Mouse (Mus musculus) liver, embryonic 11.5 days (tissue): ENCODE data around the gene Akap7. TPM values are rescaled to one million over a fixed set of nuclear protein-coding genes. Genes with fewer than 3 reads are reported as not detected.
"Not testable (repeated sequence)": the region's sequence is repeated elsewhere in the genome, so short reads cannot be mapped to it uniquely, and the experiment has no call there.

Source experiments
- ATAC-seq: fragments of 200-750 bp; cut with Nextera tagmentation; replicated peaks from 2 replicates; pipeline ENCODE4 v1.8.0; 2017; ENCODE audit warnings: moderate number of reproducible peaks, mild to moderate bottlenecking, moderate TSS enrichment, moderate library complexity; ENCODE audit not compliant: low FRiP score
- DNase-seq: peaks from one replicate; pipeline ENCODE4 v3.0.0-alpha.2; 2017; ENCODE audit warnings: low spot score
- H3K27ac ChIP-seq: fragments of 300-500 bp; sonication (generic); 2 replicates; pipeline ENCODE4 v1.5.1; 2014; ENCODE audit warnings: mild to moderate bottlenecking, low read depth, low read length, control low read depth
- H3K27me3 ChIP-seq: fragments of 300-500 bp; sonication (generic); replicated peaks from 2 replicates; pipeline ENCODE4 v1.6.1; 2014; ENCODE audit warnings: low read length, mixed read lengths; ENCODE audit not compliant: control insufficient read depth, insufficient read depth
- H3K36me3 ChIP-seq: fragments of 300-500 bp; sonication (generic); 2 replicates; pipeline ENCODE4 v1.6.1; 2014; ENCODE audit warnings: mild to moderate bottlenecking, low read length, moderate library complexity, mixed read lengths; ENCODE audit not compliant: control insufficient read depth, insufficient read depth
- H3K4me1 ChIP-seq: fragments of 300-500 bp; sonication (generic); replicated peaks from 2 replicates; pipeline ENCODE4 v1.6.1; 2014; ENCODE audit warnings: low read length, mixed read lengths; ENCODE audit not compliant: control insufficient read depth, insufficient read depth
- H3K4me2 ChIP-seq: fragments of 300-500 bp; sonication (generic); 2 replicates; pipeline ENCODE4 v1.6.1; 2014; ENCODE audit warnings: mild to moderate bottlenecking, control low read depth, moderate library complexity
- H3K4me3 ChIP-seq: fragments of 300-500 bp; sonication (generic); 2 replicates; pipeline ENCODE4 v1.5.1; 2014; ENCODE audit warnings: low read depth, low read length, control low read depth
- H3K9ac ChIP-seq: fragments of 300-500 bp; sonication (generic); 2 replicates; pipeline ENCODE4 v1.6.1; 2014; ENCODE audit warnings: low read depth, low read length, control low read depth
- H3K9me3 ChIP-seq: fragments of 300-500 bp; sonication (generic); 2 replicates; pipeline ENCODE4 v1.6.1; 2016; ENCODE audit warnings: low read length, inconsistent platforms, mixed read lengths; ENCODE audit not compliant: control insufficient read depth
- WGBS: fragments of 180-500 bp; shearing (Covaris S2); extraction: QIAGEN DNeasy Blood & Tissue Kit; methylation state at CpG from one replicate; pipeline ENCODE4 v1.1.7; 2014; 5-methylcytosine and 5-hydroxymethylcytosine counted together
- polyA plus RNA-seq: library from polyadenylated mRNA; unstranded; fragments of >200 nt; fragmentation: Nextera tagmentation; extraction: Ambion mirVana; gene quantifications from 2 replicates; pipeline ENCODE4 v1.2.1, GENCODE M21; 2014

Akap7 gene
- polyA plus RNA-seq, 1 experiment from 2014 or later = 21.6 TPM

- H3K4me1 ChIP-seq = no peaks in the 10 kb centered on the region; the same call in 1 of the 2 replicates
- no peaks in the 10 kb centered on the region for H3K9me3 ChIP-seq
- no peaks in the 10 kb centered on the region; the same call in 1 of the 2 replicates for H3K27me3 ChIP-seq
- H3K4me2 ChIP-seq = peak overlapping the region; percentile 75; the same call in 1 of the 2 replicates
- WGBS = 74% methylated on average over 7 of the region's 7 CpGs
- H3K27ac ChIP-seq = no peak overlapping the region
- H3K4me3 ChIP-seq = no peak overlapping the region
- DNase-seq = no peak
- H3K9ac ChIP-seq = no peak overlapping the region
- ATAC-seq = no peak
- H3K36me3 ChIP-seq = no peaks in the 10 kb centered on the region
Observed at GRCm38 (mm10) chr10:25200691-25201090, 107.0 kb downstream of the Akap7 start.

- no peak overlapping the region for H3K27ac ChIP-seq
- H3K36me3 ChIP-seq = no peaks in the 10 kb centered on the region
- DNase-seq = peak; percentile 42
- 13% methylated on average over 32 of the region's 32 CpGs for WGBS
- ATAC-seq = no peak
- peak overlapping the region; percentile 53 for H3K9ac ChIP-seq
- H3K4me2 ChIP-seq = peak overlapping the region; percentile 75
- no peaks in the 10 kb centered on the region; the same call in 1 of the 2 replicates for H3K4me1 ChIP-seq
- H3K27me3 ChIP-seq = no peaks in the 10 kb centered on the region; the same call in 1 of the 2 replicates
- H3K9me3 ChIP-seq = no peaks in the 10 kb centered on the region
- peak overlapping the region; percentile 41 for H3K4me3 ChIP-seq
Observed at GRCm38 (mm10) chr10:25199510-25200353, 107.9 kb downstream of the Akap7 start.

DNA sequence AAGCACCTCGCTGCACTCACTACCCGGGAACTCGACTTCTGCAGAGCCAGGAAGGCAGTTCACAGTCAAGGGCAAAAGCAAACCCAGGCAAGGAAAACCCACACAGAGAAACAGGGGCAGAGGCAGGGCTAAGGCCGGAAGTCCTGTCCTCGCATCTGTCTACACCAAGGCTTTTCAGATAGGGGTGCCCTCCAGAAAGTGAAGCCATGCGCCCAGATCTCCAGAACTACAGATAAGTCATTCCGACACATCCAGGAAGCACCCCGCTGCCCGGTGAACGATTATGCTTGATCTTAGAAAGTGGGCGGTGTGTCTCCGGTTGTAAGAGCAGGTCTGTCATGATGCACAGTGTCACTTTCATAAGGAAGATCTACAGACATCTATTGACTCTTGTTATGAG, 109.1 kb downstream of the Akap7 start:
- H3K4me2 ChIP-seq = peak overlapping the region; percentile 22
- no peak for DNase-seq
- no peak overlapping the region for H3K27ac ChIP-seq
- no peak overlapping the region for H3K4me3 ChIP-seq
- H3K27me3 ChIP-seq = no peaks in the 10 kb centered on the region; the same call in 1 of the 2 replicates
- 60% methylated on average over 12 of the region's 12 CpGs for whole genome bisulfite sequencing
- H3K9ac ChIP-seq = no peak overlapping the region
- no peaks in the 10 kb centered on the region for H3K9me3 ChIP-seq
- H3K36me3 ChIP-seq = no peaks in the 10 kb centered on the region
- ATAC-seq = no peak
- H3K4me1 ChIP-seq = no peaks in the 10 kb centered on the region; the same call in 1 of the 2 replicates

DNA sequence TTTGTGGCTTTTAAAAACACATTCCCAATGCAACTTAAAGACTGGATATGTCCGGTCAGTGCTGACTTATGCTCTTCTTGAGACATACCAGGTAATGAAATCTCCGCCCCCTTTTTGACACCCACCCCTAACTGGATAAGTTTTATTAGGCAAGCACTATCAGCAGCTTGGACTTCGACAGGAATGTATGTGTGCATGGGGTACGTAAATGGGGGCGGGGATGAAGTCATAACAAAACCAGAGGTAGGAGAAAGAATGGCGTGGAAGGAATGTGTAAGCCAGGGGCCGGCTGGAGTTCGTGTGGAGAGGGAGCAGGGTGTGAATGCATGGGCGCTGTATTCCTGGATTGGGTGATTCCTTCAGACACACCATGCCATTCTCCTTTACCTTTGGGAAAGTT, 109.6 kb downstream of the Akap7 start:
- H3K4me1 ChIP-seq = no peaks in the 10 kb centered on the region; the same call in 1 of the 2 replicates
- no peaks in the 10 kb centered on the region for H3K9me3 ChIP-seq
- H3K27ac ChIP-seq = no peak overlapping the region
- no peaks in the 10 kb centered on the region; the same call in 1 of the 2 replicates for H3K27me3 ChIP-seq
- no peak overlapping the region for H3K4me3 ChIP-seq
- WGBS = 72% methylated on average over 9 of the region's 9 CpGs
- H3K4me2 ChIP-seq = no peak overlapping the region; the same call in 1 of the 2 replicates
- ATAC-seq = no peak
- H3K36me3 ChIP-seq = no peaks in the 10 kb centered on the region
- DNase-seq = no peak
- no peak overlapping the region for H3K9ac ChIP-seq

GRCm38 (mm10) chr10:25192180-25193073, 115.2 kb downstream of the Akap7 start:
- H3K4me1 ChIP-seq = no peaks in the 10 kb centered on the region
- ATAC-seq (no peak), DNase-seq (no peak)
- H3K4me2 ChIP-seq = no peak overlapping the region
- WGBS = 82% methylated on average over 5 of the region's 5 CpGs
- no peaks in the 10 kb centered on the region for H3K9me3 ChIP-seq
- no peaks in the 10 kb centered on the region for H3K36me3 ChIP-seq
- no peak overlapping the region for H3K27ac ChIP-seq
- H3K9ac ChIP-seq = no peak overlapping the region
- no peak overlapping the region for H3K4me3 ChIP-seq
- H3K27me3 ChIP-seq = no peaks in the 10 kb centered on the region

- no peak overlapping the region for H3K4me2 ChIP-seq
- no peak for DNase-seq
- H3K9ac ChIP-seq = no peak overlapping the region
- no peaks in the 10 kb centered on the region for H3K36me3 ChIP-seq
- no peak overlapping the region for H3K4me3 ChIP-seq
- H3K9me3 ChIP-seq = no peaks in the 10 kb centered on the region
- 91% methylated on average over 4 of the region's 4 CpGs for WGBS
- ATAC-seq = no peak
- H3K27ac ChIP-seq = no peak overlapping the region
- no peaks in the 10 kb centered on the region for H3K27me3 ChIP-seq
- H3K4me1 ChIP-seq = 0 out of 2 replicates have a peak, but pooled peaks cover 1% of the 10 kb centered on the region
Observed at GRCm38 (mm10) chr10:25191166-25191565, 116.5 kb downstream of the Akap7 start.

DNA sequence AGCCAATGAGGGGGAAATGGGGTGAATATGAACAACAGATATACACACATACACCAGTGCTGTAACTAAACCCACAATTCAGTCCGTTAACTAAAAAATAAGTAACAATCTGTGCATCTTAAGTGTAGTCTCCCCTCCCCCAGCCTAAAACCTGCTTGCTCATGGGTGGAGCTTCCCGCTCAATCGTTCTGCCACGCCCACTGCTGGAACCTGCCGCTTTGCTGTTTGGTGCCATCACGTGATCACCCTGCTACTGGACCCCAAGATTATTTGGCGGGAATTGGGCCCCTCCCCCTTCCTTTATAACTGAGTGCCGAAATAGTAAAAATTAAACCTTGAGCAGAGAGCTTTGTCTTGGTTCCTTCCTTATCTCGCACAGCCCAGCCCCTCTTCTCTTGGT, 121.4 kb downstream of the Akap7 start:
- not testable (repeated sequence) for H3K4me2 ChIP-seq, DNase-seq, H3K4me1 ChIP-seq, H3K36me3 ChIP-seq, H3K27ac ChIP-seq, H3K4me3 ChIP-seq, ATAC-seq, H3K9me3 ChIP-seq, H3K27me3 ChIP-seq, H3K9ac ChIP-seq
- WGBS = 34% methylated on average over 9 of the region's 9 CpGs

GRCm38 (mm10) chr10:25185691-25186090, 122.0 kb downstream of the Akap7 start:
- H3K4me1 ChIP-seq = 0 out of 2 replicates have a peak, but pooled peaks cover 4% of the 10 kb centered on the region
- H3K4me2 ChIP-seq = no peak overlapping the region
- no peaks in the 10 kb centered on the region for H3K9me3 ChIP-seq
- WGBS = 91% methylated on average over 4 of the region's 4 CpGs
- ATAC-seq = no peak
- no peak overlapping the region for H3K4me3 ChIP-seq
- H3K27ac ChIP-seq = no peak overlapping the region
- no peaks in the 10 kb centered on the region for H3K27me3 ChIP-seq
- no peaks in the 10 kb centered on the region for H3K36me3 ChIP-seq
- no peak for DNase-seq
- no peak overlapping the region for H3K9ac ChIP-seq
